Mouse (Mus musculus) adrenal gland, postnatal 4 days (tissue): ENCODE data around the gene Rreb1. TPM values are rescaled to one million over a fixed set of nuclear protein-coding genes. Genes with fewer than 3 reads are reported as not detected.

Source experiments
- DNase-seq, 2 experiments: peaks; one replicate each; pipeline ENCODE4 v3.0.0; 2021 to 2022; ENCODE audit warnings: low spot score in 2 of 2, mixed read lengths in 2 of 2
- total RNA-seq, 2 experiments: library from RNA; stranded (reverse); gene quantifications; 2 replicates each; pipeline ENCODE4 v1.2.3; 2021

Rreb1 gene
- total RNA-seq, 2 experiments from 2014 or later, result 83.9 to 84.6 TPM

DNA sequence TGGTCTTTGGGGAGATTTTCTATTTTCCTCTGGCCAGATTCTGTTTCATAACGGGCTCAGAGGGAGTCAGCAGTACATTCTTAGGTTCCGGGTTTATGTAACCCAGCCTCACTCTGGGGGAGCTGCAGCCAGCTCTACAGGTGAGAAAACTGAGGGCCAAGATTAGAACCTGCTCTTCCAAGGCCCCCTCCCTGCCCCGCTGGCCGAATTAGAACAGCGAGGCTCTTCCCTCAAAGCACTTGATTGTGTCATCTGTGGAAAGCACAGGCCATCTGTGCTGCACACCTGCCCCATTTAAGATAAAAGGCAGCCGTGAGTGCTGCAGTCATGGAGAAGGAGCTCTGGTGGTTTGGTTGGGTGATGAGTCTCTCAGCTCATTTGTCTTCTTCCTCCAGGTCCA is 130.3 kb downstream of the Rreb1 start:
- no peak for DNase-seq

DNA sequence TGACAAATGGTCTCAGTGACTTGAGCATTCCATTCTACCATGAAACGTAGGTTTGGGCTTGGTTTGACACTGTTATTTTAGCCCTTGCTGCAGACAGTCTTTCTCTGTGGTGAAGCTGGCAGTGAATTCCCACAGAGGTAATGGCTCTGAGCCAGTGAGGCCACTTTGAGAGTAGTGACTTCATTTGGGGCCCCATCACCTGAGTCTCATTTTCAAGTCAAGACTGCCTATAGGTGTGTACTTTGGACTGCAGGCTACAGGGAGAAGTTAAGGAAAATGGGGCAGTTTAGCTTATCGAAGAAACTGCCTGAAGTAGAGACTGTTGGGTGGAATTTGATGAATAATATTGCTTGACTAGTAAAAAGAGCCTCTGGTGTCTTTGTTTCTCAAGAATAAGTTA is 131.0 kb downstream of the Rreb1 start:
- DNase-seq, result no peak

DNA sequence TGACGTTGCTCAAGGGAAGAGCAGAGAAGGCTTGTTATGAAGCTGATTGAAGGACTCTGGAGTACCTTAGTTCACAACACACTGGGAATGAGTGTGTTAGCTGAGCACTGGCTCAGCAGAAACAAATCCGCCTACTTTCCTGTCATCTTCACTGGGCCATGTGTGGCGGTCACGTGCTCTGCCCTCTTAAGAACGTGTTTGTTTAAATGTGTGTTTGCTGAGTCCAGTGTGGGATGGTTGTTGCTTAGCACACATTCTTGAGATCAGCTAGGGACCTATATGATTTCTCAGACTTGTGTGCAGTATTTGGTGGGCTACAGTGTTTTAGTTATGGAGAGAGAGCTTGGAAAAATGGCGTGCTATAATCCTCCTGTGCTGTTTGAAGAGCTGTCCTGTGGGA is 133.8 kb downstream of the Rreb1 start:
- DNase-seq, result no peak

DNA sequence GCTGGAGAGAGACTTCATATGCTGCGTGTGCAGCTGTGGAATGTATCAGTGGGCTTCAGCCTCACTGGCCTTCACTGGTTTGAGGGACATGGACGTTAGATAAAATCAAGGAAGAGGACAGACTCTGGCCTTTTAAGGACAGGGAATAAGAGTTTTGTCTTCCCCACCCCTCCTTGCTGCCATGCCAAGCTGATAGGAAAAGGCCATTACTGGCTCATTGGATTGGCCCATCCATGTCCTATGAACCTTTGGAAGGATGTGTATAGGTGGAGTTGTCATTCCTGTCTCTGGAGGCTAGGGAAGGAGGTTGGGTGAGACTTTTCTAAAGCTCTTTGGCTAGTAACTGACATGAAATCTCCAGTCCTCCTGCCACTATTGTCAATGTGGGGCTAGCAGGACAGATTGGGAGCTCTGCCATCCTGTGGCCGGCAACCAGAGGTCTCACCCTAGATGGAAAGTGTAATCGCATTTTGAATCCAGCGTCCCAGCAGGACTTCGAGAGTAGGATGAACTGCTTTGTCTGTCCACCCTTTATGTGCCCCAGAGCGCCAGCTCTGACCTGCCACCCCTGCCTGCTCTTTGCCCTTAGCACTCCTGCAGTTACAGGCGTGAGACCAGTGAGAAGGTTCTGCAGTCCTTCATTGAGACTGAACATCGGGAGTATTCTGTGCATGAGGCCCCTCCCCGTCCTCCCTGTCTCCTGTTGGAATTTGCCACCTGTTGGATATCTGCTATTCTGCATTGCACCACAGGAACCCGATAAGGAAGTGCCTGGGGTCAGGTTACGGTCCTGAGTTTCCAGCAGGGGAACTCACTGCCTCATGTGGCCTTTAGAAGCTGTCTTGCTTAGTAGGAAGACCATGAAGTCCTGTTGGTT is 134.6 kb downstream of the Rreb1 start:
- no peak for DNase-seq

DNA sequence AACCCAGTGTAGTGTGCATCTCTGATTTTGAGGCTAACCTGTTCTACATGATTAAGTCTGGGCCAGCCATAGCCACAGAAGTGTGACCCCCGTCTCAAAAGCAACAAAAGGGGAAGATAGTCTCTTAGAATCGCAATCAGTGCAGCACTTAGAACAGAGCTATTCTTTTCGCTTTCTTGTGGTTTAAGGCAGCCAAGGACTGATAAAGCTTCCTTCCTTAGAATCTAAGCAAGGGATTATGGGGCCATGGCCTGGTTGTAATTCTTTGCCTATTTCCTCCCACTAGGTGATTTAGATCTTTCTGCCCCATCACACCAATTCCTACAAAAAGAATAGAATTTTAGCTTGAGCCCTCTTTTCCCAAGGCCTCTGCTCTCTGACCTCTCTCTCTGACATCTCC is 135.8 kb downstream of the Rreb1 start:
- DNase-seq, result no peak

DNA sequence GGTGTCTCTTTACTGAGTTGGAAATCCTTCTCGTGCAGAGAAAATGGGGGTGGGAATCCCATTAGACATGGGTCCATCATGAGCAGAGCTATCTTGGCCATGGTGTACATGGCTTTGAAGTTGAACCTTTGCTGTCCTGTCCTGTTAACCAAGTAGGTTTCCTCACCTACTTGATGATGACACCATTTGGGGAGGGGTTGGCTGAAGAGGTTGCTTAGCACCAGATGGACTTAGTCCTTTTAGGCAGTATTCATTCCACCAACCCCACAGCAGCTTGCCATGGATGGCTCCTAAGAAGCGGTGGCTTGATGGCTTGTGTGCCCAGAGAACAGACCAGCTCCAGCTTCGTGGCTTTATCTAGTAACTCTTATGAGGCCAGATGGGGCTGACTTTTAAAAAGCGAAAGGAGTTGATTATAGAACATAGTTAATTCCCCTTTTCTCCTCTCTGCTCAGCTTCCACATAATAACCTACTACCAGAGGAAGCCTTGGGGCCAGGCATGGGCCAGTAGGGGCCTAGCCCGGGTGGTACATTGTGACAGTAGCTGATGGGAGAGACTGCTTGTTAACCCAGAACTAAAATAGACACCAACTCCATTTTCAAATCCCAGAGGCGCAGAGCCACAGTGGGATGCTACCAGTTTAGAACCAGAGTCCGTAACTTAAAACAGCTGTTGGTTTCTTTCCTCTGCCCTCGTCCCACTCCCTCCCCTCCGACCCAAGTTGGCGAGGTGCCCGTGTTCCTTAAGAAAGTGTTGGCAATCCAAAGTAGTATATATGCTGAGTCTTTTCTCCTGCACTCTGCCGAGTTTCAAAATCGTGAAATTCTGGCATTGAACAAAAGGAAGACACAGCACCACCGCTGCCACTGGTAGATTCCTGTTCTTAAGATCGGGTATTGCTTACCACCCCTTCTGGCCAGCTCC is 140.4 kb downstream of the Rreb1 start:
- no peak for DNase-seq

DNA sequence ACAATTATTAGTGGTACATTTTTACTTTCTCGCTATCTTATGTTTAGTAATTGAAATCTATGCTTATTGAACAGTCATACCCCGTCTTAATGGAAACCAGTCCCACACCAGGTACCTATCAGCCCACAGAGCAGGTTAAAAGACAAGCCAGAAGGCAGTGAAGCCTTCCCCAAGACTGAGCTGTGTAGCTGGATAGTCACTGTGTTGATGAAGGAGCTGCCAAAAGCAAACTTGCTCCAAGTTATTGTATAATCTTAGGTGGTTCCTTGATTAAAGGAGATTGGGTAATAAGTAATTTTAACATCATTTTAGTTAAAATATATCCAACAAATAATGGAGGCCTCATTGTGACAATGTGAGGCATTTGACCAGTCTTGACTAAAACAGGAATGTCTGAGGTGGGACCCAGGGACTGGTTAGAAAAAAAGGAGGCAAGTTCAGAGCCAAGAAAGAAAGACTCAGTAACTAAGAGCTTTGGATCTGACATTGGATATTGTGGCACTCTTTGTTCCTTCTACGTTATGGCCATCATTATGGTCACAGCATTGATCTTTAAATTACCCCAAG is 141.6 kb downstream of the Rreb1 start:
- no peak for DNase-seq

DNA sequence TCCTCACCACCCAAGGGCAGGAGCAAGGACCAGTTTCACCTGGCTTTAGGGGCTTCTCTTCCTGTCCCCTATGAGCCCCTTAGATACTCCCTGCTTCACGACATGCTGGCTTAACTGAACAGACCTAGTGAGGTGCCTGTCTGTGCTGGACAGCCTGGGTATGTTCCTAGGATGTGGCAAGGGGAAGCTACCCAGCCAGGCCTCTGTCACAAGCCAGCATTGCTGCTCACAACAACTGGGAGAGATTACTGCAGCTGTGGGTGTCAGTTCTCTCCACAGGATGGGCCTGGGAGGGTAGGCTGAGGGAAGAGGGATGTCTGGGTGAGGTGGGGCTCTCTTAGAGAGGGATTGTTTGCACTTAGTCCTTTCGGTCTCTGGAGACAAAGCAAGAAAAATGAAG is 142.5 kb downstream of the Rreb1 start:
- no peak for DNase-seq

DNA sequence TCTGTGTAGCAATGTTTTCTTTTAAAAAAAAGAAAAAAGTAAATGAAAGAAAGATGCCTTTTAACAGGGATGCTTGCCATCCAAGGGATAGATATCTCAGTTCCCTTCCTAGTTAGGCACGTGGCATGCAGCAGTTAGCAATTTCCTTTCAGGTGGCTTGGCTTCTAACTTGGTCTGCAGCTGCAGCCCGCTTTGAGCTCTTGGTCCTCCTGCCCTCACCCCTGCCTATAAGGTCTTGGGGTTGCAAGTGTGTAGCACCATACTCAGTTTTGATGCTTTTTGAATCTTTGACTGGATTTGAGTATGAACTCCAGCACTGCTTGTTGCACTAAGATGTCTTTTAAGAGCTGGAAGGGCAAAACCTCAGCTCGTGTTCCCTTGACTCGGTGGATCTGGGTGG is 144.9 kb downstream of the Rreb1 start:
- no peak for DNase-seq

DNA sequence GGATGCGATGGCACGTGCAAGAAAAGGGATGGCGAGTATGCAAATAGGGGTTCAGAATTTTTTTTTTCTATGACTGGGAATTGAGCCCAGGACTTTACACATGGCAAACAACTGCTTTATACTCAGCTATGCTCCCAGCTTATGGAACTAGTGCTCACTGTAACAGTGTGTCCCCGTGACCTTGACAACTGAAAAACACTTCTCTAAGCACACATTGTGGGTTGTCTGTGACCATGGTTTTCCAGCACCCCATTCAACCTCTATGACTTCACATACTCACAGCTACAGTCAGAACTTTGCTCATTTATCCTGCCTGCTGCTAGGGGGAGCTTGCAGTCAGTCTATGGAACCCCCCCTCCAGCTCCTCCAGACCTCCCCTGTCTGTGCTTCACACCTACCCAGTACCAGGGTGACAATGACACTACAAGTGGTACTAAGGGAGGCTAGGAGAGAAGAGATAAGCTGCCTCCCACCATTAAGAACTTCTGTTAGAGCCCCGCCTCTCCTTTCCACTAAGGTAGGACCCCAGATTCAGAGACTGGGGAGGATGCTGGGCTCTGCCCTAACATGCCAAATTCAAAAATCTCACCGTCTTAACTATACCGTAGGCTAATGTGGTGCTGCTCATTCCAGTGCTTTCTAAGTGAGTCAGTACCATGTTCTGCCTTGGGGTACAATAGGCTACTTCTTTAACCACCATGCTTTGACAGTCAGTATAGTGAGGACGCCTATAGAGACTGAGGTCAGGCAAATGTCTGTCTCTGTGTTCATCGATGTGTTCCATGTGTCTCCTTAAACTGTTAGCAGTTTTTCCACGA is 145.7 kb downstream of the Rreb1 start:
- DNase-seq, result no peak

DNA sequence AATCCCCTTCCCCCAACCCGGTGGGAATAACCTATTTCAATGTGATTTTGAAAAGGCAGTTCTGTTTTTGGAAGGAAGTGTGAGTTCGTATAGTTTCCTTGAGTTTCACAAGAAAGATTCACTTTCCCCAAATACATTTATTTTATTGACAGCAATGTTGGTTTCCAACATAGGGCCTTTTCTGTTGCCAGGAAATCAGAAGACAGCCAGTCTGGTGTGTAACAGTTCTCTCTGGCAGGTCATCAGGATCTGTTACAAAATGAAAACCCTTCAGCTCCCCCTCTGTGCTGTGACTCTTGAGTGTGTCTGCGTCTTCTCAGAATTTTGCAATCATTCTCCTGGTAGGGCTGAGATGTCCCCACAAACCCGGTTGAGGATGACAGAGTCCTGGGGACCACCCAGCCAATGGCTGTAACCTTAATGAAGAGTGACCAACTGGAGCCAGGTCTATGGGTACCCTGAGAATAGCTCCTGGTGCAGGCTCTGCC is 146.3 kb downstream of the Rreb1 start:
- no peak for DNase-seq

DNA sequence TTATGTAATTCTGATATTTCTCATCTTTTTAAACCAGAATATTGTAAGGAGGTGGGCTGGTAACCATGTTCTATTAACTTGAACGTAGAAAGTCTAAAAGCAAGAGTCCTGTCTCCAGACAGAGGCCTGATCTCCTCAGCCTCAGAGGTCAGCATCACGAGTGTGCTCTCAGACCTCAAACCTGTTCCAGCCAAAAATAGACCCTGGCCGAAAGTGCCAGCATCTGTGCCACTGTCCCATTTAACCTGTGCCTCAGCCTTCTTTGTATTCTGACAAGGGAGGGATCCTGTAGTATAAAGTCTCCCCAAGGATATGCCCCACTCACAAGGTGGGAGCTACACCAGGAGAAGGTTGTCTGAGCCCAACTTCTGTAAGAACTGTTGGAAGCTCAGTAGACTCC is 148.2 kb downstream of the Rreb1 start:
- DNase-seq, result no peak

DNA sequence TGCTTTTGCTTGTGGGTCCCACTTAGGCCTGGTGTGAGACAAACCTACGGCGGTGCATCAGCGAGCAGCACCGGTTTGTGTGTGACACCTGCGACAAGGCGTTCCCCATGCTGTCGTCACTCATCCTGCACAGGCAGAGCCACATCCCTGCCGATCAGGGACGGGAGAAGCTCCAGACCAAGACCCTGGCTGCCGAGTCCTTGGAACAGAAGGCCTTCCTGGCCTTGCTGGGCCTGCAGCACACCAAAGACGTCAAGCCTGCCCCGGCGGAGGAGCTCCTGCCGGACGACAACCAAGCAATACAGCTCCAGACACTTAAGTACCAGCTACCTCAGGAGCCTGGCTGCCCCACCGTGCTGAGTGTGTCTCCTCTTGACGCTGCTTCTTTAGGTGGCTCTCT is 151.3 kb downstream of the Rreb1 start:
- no peak for DNase-seq

DNA sequence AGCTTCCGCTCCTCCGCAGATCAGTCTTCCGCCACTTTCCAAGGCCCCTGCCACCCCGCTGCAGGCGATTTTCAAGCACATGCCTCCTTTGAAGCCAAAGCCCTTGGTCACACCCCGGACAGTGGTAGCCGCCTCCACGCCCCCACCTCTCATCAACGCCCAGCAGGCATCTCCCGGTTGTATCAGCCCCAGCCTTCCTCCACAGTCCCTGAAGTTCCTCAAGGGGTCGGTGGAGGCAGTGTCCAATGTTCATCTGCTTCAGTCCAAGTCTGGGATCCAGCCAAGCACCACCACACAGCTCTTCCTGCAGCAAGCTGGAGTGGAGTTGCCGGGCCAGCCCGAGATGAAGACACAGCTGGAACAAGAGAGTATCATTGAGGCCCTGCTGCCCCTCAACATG is 151.9 kb downstream of the Rreb1 start:
- DNase-seq, result no peak

DNA sequence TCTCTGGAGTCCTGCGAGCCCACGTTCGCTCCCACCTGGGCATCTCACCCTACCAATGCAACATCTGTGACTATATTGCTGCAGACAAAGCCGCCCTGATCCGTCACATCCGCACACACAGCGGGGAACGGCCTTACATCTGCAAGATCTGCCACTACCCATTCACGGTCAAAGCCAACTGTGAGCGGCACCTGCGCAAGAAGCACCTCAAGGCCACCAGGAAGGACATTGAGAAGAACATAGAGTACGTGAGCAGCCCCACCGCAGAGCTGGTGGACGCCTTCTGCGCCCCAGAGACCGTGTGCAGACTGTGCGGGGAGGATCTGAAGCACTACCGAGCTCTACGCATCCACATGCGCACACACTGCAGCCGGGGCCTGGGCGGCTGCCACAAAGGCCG is 152.4 kb downstream of the Rreb1 start:
- DNase-seq, result no peak

DNA sequence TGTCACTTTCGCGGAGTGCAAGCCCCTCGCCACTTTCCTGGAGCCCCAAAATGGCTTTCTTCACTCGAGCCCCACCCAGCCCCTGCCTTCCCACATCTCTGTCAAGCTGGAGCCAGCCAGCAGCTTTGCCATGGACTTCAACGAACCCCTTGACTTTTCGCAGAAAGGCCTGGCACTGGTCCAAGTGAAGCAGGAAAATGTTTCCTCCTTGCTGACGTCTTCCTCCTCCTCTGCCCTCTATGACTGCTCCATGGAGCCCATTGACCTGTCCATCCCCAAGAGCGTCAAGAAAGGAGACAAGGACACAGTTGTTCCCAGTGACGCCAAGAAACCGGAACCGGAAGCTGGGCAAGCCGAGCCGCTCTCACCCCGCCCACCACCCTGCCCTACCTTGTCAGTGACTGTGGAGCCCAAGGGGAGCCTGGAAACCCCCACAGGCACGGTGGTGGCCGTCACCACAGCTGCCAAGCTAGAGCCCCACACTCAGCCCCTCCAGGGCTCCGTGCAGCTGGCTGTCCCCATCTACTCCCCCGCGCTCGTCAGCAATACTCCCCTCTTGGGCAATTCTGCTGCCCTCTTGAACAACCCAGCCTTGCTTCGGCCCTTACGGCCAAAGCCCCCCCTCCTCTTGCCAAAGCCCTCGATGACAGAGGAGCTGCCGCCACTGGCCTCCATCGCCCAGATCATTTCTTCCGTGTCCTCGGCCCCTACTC is 153.2 kb downstream of the Rreb1 start:
- DNase-seq, result no peak

DNA sequence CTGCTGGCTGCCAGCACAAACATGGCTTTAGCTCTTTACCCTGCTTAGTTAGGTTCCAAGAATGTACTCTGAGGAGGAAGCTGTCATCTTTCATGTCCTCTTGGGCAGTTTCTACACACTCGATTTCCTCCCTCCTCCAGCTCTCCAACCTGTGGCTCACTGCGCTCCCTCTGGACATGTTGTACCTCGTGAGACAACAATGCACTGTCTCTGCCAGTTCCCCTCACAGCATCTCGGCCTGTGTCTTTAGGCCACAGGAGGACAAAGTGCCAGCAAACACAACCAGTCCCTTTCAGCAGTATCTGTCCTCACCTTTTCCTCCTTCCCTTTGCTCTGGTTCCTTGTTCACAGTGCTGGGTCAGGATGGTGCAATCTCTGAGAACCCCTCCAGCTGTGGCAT is 155.9 kb downstream of the Rreb1 start:
- DNase-seq, result no peak

DNA sequence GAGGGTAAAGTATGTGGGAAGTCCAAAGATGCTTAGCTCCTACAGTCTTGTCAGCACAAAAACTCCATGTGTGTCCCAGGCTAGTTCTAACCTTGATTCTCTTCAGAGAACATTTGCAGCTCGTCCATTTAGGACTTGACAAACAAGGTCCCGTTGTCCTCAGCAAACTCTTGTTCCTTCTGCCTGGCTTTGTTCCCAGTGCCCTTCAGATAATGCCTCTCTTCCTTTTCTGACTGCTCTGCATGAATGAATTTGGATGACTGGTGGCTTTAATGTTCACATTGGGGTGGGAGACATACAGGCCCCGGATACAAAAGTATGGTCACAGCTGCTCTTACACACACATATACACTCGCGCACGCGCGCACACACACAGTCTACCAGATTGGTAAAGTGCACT is 156.7 kb downstream of the Rreb1 start:
- DNase-seq, result no peak

DNA sequence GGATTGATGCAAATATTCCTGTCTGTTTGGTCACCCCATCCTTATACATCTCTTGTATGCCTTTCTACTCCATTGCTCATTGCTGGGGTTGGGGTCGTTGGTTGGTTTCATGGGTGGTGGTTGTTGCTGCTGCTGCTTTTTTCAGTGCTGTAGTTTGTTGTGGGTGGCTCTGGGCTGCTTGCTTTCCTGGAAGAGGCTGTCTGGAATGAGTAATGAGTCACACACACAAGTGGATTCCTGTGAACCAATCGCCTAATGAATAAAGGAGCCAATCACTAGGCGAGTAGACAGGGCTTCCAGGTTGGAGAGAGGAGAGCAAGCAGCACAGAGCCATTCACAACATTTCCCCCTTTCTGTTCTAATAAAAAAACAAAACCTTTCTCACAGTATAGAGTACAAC is 158.2 kb downstream of the Rreb1 start:
- DNase-seq, result no peak

DNA sequence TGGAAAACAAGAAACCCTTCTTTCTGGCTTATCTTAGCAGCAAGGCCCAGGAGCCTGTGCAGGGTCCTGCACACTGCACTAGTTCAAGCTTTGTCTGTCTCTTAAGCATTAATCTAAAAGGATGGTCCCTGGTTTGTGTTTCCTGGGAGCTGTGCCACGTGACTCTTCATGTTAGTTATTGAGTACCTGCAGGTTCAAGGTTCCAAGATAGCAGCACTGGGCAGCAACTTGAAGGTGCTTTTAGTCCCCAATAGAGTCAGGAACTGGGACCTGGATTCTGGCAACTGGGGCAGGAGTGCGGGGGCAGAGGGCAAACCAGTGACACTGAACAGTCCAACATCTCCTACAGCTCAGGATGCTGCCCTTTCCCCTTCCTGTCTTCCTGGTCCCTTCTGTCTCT is 162.0 kb downstream of the Rreb1 start:
- DNase-seq, result no peak
